Mouse (Mus musculus) cerebellum, adult 2 months (tissue): ENCODE results near the gene Psg20. TPM values are rescaled to one million over a fixed set of nuclear protein-coding genes. Genes with fewer than 3 reads are reported as not detected.
A peak's percentile ranks its signal among the peaks of the same experiment; 100 is the strongest.
"Not testable (repeated sequence)": the region's sequence is repeated elsewhere in the genome, so short reads cannot be mapped to it uniquely, and the experiment has no call there.

Source experiments
- DNase-seq, 2 experiments: peaks; one replicate each; pipeline ENCODE4 v3.0.0; 2021
- H3K27ac ChIP-seq: fragments of 200-500 bp; 2 replicates; pipeline ENCODE4 v1.5.1; 2012; ENCODE audit warnings: low read length, control low read depth, inconsistent platforms; ENCODE audit not compliant: insufficient read depth
- H3K27me3 ChIP-seq: fragments of 200-500 bp; 2 replicates; pipeline ENCODE4 v1.6.1; 2012; ENCODE audit warnings: inconsistent platforms, mild to moderate bottlenecking, low read length, moderate library complexity; ENCODE audit not compliant: control insufficient read depth, insufficient read depth
- H3K4me1 ChIP-seq: fragments of 200-500 bp; 2 replicates; pipeline ENCODE4 v1.6.1; 2011; ENCODE audit warnings: low read length; ENCODE audit not compliant: control insufficient read depth, insufficient read depth
- H3K4me3 ChIP-seq: fragments of 200-500 bp; replicated peaks from 2 replicates; pipeline ENCODE3; 2011; ENCODE audit warnings: mild to moderate bottlenecking, low read depth, low read length, control low read depth; ENCODE audit not compliant: insufficient read depth
- CTCF ChIP-seq: fragments of 200-500 bp; IDR thresholded peaks from 2 replicates; pipeline ENCODE4 v1.5.1; 2011; ENCODE audit warnings: low read depth, mild to moderate bottlenecking, control low read depth, low read length, moderate library complexity, borderline replicate concordance; ENCODE audit not compliant: insufficient read depth
- POLR2A ChIP-seq: fragments of 200-500 bp; IDR thresholded peaks from 2 replicates; pipeline ENCODE4 v1.6.1; 2011; ENCODE audit warnings: low read length, control low read depth, borderline replicate concordance; ENCODE audit not compliant: insufficient read depth
- WGBS: fragments of 180-500 bp; shearing (Covaris S2); methylation state at CpG from one replicate; pipeline ENCODE4 v1.1.7; 2018; 5-methylcytosine and 5-hydroxymethylcytosine counted together
- polyA plus RNA-seq: library from polyadenylated mRNA; depleted of rRNA; stranded (reverse); fragments of >200 nt; gene quantifications from 2 replicates; pipeline ENCODE4 v1.2.3, GENCODE M21; 2012; rRNA removed

The Psg20 gene
- not detected in 2 replicates for polyA plus RNA-seq

DNA sequence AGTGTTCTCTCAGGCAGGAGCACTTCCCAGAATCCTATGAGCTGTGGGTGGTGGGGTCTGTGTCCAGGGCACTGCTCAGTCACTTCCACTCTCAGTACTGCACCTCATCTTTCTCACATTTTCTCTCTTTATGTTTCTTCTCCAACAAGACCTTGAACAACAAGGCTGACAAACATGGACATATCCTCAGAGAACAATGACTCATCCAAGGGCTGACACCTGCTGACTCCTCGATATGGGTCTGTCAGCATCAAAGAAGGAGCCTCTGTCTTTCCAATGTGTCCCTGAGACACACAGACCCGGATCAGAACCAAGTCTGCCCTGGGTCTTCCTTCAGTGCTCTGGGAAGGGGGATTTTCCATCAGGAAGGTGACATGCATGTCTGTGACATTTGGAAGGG, at the start of gene Psg20:
Gene Psg20 (minus strand): TSS at position 101 of the 400 bp plus-strand sequence.
- H3K27ac ChIP-seq = no peak within 1 kb of the TSS
- no peaks in the 10 kb centered on the region for H3K4me1 ChIP-seq
- no peak for DNase-seq
- no peak for TF ChIP-seq POLR2A
- no peak for TF ChIP-seq CTCF
- H3K4me3 ChIP-seq = no peak within 1 kb of the TSS
- WGBS = 44% methylated on average over 2 of the region's 2 CpGs
- H3K27me3 ChIP-seq = no peaks in the 10 kb centered on the region

DNA sequence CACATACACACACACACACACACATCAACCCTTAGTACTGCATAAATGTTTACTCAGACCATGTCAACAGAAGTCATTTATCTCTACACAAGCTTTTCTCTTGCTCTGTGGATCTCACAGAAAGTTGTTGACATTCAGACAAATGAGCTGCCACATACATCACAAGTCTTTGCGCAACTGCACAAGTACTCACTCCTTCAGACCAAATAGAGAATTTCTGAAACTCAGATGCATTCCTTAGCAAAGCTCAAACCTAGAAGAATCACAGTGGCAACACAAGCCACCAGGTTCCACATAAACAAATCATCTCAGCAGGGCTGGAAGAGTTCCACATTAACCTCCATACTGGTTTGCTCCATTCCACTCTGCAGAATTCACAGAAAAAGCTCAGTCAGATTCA, 48.5 kb upstream of the Psg20 start:
- no peak for DNase-seq
- Histone ChIP-seq H3K4me3 (no peak overlapping the region), H3K27ac (no peak overlapping the region), H3K27me3 (no peaks in the 10 kb centered on the region), H3K4me1 (no peaks in the 10 kb centered on the region)
- TF ChIP-seq POLR2A = no peak
- TF ChIP-seq CTCF = no peak
- WGBS = 95% methylated on average over 1 of the region's 1 CpGs

DNA sequence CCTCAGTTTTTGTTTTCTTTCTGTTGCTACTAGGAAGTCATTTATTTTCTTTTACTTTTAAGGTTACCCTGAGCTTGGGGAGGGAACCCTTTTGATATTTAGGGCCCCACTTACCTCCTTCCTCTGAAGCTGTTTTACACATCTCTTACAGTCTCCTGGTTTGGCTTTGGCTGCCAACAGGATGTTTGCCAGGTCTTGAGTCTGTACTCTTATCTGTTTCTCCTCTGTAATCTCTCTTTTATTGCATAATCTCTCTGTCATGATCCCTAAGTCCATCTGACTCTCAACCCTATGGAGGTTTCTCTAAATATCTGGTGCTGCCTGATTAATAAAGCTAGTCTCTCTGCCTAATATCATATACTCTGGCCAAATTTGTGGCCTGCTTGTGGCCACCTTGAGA, 47.1 kb upstream of the Psg20 start:
- Histone ChIP-seq H3K27me3 (no peaks in the 10 kb centered on the region), H3K27ac (no peak overlapping the region), H3K4me3 (no peak overlapping the region), H3K4me1 (no peaks in the 10 kb centered on the region)
- TF ChIP-seq POLR2A (no peak), CTCF (no peak)
- DNase-seq = no peak

DNA sequence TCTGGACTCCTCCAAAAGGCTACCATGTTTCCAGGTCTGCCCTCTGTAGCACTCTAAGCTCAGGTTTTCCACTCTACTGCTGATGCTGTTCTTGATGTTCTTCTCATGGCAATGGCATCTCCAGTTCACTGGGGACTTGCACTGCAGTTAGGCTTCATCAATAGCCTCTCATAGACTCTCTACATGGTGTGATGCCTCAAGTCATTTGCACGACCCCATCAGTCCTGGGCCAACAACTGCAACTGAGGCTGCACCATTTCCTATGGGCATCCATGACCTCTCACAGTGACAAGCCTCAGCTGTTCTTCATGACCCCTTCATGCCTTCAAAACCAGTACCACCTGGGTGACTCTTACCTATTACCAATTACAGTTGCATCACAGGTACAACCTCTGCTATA, 42.4 kb upstream of the Psg20 start:
- TF ChIP-seq POLR2A (no peak), CTCF (no peak)
- WGBS = 85% methylated on average over 1 of the region's 1 CpGs
- no peaks in the 10 kb centered on the region for H3K27me3 ChIP-seq
- H3K4me1 ChIP-seq = no peaks in the 10 kb centered on the region
- no peak overlapping the region for H3K27ac ChIP-seq
- no peak overlapping the region for H3K4me3 ChIP-seq
- DNase-seq = no peak

DNA sequence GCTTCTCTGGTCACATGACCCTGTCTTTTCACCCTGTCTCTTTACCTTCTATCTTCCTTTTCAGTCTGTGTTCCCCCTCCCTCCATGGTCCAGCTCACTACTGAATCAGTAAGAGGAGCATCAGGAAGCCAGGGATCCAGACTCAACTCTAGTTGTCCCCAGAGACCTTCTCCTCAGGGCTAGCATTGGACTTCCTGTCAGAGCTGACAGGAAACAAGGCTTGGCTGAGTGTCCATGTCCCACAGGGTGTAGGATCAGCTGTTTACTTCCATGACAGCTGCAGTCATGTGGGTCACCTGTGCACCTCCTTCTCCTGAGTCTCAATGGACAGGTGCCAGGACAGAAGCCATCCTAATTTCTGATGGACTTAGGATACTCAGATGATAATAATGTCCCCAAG, 39.9 kb upstream of the Psg20 start:
- H3K4me1 ChIP-seq, H3K27me3 ChIP-seq, DNase-seq, H3K27ac ChIP-seq, H3K4me3 ChIP-seq: not testable (repeated sequence)

DNA sequence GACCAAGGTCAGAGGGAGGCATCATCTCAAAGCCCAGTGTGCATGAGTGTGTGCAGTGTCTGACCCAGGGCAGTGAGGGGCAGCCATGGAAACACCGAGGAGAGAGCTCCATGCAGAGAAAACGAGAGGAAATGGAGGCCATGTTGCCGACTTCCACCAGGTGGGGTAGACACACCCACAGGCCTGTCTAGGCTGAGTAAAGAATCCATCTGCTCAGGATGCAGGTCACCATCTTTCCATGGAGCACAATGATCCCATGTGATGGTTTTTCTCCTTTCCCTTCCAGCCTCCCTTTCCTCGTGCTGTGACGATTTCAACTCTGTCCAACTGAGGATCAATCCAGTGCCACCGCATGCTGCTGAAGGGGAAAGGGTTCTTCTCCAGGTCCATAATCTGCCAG, 38.0 kb upstream of the Psg20 start:
- Histone ChIP-seq H3K27ac (no peak overlapping the region), H3K4me3 (no peak overlapping the region), H3K27me3 (no peaks in the 10 kb centered on the region), H3K4me1 (no peaks in the 10 kb centered on the region)
- WGBS = 77% methylated on average over 6 of the region's 6 CpGs
- no peak for DNase-seq
- no peak for TF ChIP-seq POLR2A
- TF ChIP-seq CTCF = no peak

DNA sequence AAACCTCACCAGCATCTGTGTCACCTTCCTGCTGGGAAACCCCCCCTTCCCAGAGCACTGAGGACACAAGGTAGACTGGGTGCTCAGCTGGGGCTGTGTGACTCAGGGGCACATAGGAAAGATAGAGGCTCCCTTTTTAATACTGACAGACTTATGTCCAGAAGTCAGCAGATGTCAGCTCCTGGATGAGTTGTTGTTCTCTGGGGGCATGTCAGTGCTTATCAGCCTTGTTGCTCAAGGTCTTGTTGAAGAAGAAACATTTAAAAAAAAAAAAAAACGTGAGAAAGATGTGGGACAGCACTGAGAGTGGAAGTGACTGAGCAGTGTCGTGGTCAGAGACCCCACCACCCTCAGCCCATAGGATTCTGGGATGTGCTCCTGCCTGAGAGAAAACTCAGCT, 31.8 kb upstream of the Psg20 start, which contains the start of gene Psg22:
Gene Psg22 (plus strand): TSS at position 301 of the 400 bp plus-strand sequence.
- no peak for DNase-seq
- Histone ChIP-seq H3K27ac (no peak within 1 kb of the TSS), H3K27me3 (no peaks in the 10 kb centered on the region), H3K4me3 (no peak within 1 kb of the TSS), H3K4me1 (no peaks in the 10 kb centered on the region)
- WGBS = 27% methylated on average over 2 of the region's 2 CpGs
- TF ChIP-seq POLR2A (no peak), CTCF (no peak)

DNA sequence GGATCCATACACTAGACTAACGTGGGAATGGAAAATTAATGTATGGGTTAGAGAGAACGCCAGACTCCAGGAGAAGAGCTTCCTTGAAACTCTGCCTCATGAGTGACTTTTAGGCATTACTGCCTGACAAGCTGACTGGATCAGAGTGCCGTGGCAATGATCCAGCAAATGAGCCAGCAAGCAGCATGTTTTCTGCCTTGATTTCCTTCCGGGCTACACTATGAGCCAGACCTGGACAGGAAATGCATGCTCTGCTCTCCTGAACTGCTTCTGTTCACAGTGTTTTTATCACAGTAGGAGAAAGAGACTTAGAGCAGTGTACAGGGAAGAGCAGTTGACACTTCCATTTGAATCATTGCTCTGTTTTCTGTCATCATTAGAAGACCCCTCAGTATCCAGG, 29.6 kb upstream of the Psg20 start:
- WGBS = 51% methylated on average over 4 of the region's 4 CpGs
- Histone ChIP-seq H3K4me1 (no peaks in the 10 kb centered on the region), H3K4me3 (no peak overlapping the region), H3K27ac (no peak overlapping the region), H3K27me3 (no peaks in the 10 kb centered on the region)
- TF ChIP-seq POLR2A (no peak), CTCF (no peak)
- no peak for DNase-seq

DNA sequence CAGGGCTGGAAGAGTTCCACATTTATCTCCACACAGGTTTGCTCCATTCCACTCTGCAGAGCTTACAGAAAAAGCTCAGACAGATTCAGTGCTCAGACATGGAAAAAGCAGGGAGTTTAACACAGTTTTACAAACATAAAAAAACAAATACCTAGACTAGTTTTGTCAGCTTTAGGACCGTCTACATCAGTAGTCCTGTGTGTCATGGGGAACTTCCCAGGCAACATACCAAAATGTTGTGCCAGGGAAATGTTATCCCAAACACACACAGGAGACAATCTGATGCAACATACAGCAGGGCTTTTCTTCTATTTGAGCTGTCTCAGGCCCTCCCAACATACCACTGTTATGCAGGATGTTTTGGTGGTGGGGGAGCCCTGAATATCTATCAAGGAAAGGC, 24.9 kb upstream of the Psg20 start:
- no peak for DNase-seq
- WGBS = 59% methylated on average over 1 of the region's 1 CpGs
- Histone ChIP-seq H3K27ac (no peak overlapping the region), H3K4me3 (no peak overlapping the region), H3K4me1 (no peaks in the 10 kb centered on the region), H3K27me3 (no peaks in the 10 kb centered on the region)
- TF ChIP-seq CTCF (no peak), POLR2A (no peak)

DNA sequence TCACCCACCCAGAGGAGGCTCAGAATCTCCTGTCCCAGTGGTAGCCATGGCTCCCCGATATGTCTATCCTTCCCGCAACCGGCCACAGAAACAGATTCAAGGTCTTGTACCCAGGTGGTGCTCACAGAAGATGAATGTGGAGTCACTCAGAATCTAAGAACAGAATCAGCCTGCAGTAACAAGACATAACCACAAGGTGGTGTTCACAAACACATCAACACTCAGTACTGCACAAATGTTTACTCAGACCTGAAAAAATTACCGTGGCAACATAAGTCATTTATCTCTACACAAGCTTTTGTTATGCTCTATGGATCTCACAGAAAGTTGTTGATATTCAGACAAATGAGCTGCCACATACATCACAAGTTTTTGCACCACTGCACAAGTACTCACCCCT, 24.3 kb upstream of the Psg20 start:
- 73% methylated on average over 4 of the region's 4 CpGs for WGBS
- not testable (repeated sequence) for H3K4me3 ChIP-seq, H3K4me1 ChIP-seq, H3K27me3 ChIP-seq, H3K27ac ChIP-seq
- DNase-seq = peak in 1 of 2 experiments; percentile 1
